Mouse (Mus musculus) testis, adult 2 months (tissue): ENCODE measurements around the gene Oca2. TPM values are rescaled to one million over a fixed set of nuclear protein-coding genes. Genes with fewer than 3 reads are reported as not detected.

Experiments used
- H3K27ac ChIP-seq: fragments of 200-500 bp; 2 replicates; pipeline ENCODE4 v1.5.1; 2012; ENCODE audit warnings: low read depth, low read length; ENCODE audit not compliant: control insufficient read depth, insufficient read depth
- H3K27me3 ChIP-seq: fragments of 200-500 bp; 2 replicates; pipeline ENCODE4 v1.6.1; 2012; ENCODE audit warnings: mild to moderate bottlenecking, low read length, moderate library complexity; ENCODE audit not compliant: control insufficient read depth, insufficient read depth
- H3K36me3 ChIP-seq: fragments of 200-500 bp; 2 replicates; pipeline ENCODE4 v1.6.1; 2012; ENCODE audit warnings: mild to moderate bottlenecking, low read length; ENCODE audit not compliant: control insufficient read depth, insufficient read depth
- H3K4me1 ChIP-seq: fragments of 200-500 bp; 2 replicates; pipeline ENCODE4 v1.6.1; 2012; ENCODE audit warnings: low read length; ENCODE audit not compliant: control insufficient read depth, insufficient read depth
- H3K4me3 ChIP-seq: fragments of 200-500 bp; 2 replicates; pipeline ENCODE4 v1.5.1; 2012; ENCODE audit warnings: low read depth, mild to moderate bottlenecking, low read length, moderate library complexity, mixed read lengths; ENCODE audit not compliant: control insufficient read depth
- CTCF ChIP-seq: fragments of 200-500 bp; IDR thresholded peaks from 2 replicates; pipeline ENCODE4 v1.5.1; 2012; ENCODE audit warnings: low read depth, mild to moderate bottlenecking, inconsistent platforms, low read length, moderate library complexity; ENCODE audit not compliant: control insufficient read depth, insufficient read depth, insufficient replicate concordance
- POLR2A ChIP-seq: fragments of 200-500 bp; IDR thresholded peaks from 2 replicates; pipeline ENCODE4 v1.6.1; 2012; ENCODE audit warnings: low read depth, mild to moderate bottlenecking, inconsistent platforms, low read length, moderate library complexity; ENCODE audit not compliant: control insufficient read depth
- polyA plus RNA-seq: library from polyadenylated mRNA; depleted of rRNA; stranded (reverse); fragments of >200 nt; gene quantifications from 2 replicates; pipeline ENCODE4 v1.2.3, GENCODE M21; 2012

Gene Oca2
- polyA plus RNA-seq, 1 experiment: 2.8 TPM

DNA sequence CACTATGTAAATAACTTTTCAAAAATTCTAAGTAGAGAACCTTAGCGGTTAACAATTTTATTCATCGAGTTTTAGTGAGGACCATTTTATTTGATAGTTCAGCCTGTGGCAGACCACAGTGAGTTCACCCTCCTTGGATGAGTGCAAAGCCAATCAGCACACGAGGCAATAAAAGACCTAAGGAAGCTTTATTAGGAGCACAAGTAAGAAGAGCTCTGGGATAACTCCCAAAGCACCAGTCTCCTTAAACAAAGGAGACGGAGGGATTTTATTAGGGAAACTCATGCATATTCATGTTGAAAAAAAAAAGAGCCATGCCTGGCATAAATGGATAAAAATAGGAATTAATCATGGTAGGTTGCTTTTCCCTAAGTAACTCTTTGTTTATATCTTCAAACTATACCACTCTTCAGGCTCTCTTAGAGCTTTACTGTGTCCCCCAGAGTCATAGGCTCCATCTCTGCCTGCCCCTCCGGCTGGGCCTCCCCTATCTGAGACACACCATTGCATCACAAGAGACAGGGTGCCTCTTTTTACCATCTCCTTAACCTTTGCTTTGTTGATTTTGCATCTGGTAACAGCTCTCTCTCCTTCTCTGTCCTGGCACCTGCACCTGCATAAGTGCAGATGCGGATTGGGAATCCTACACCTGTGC lies 178.7 kb downstream of the Oca2 start:
- no peaks in the 10 kb centered on the region for H3K27me3 ChIP-seq
- no peaks in the 10 kb centered on the region for H3K4me1 ChIP-seq
- no peak overlapping the region for H3K27ac ChIP-seq
- H3K4me3 ChIP-seq: no peak overlapping the region
- no peaks in the 10 kb centered on the region for H3K36me3 ChIP-seq
- no peak for TF ChIP-seq CTCF
- TF ChIP-seq POLR2A: no peak

DNA sequence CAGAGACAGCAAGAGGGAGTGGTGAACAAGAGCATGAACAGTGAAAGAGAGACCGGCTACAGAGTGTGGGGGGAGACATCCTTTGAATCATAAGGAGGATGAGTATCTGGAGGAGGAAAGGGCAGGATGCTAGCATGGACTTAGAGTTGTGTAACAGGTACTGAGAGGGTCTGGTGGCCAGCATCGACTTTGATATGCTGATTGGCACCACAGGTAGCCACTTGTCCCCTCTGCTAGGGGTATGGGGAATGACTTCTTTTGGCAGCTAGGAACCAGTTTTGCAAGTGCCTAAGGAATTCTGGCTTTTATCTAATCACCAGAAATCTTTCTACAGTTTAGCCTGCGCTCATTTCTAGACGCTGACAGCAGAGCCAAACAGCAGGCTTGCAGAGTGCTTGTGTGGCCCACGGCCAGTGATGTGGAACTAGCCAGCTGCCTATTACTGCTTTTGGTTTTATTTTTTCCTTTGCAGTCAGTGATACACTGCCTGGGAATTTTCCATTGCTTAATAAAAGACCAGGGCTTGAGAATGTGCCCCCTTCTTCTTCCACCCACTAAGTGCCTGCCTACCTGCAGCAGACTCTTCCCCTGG lies 179.8 kb downstream of the Oca2 start:
- TF ChIP-seq POLR2A (no peak), CTCF (no peak)
- H3K27me3 ChIP-seq: no peaks in the 10 kb centered on the region

DNA sequence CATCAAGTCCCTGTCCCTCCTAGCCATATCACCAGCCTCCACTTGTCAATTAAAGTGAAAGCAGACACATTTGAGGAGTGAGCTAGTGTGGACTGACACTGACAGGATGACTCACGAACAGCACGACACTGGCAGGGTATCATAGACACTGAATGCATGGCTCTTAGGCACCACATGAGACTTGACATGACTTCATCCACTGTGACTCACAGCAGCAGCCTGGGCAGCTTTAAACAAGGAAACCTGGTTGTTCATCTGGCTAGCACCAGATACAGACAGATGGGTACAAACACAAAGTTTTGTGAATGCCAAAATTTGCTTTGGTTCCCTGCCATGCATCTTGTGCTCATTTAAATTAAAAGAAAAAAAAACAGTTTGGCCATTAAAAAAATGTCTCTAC lies 182.4 kb downstream of the Oca2 start:
- Histone ChIP-seq H3K36me3 (no peaks in the 10 kb centered on the region), H3K27ac (no peak overlapping the region), H3K27me3 (no peaks in the 10 kb centered on the region), H3K4me1 (no peaks in the 10 kb centered on the region), H3K4me3 (no peak overlapping the region)
- TF ChIP-seq POLR2A (no peak), CTCF (no peak)

More for the DNA sequence above, 179.8 kb downstream of the Oca2 start:
- Histone ChIP-seq H3K4me1 (no peaks in the 10 kb centered on the region), H3K4me3 (no peak overlapping the region), H3K27ac (no peak overlapping the region), H3K36me3 (no peaks in the 10 kb centered on the region)

DNA sequence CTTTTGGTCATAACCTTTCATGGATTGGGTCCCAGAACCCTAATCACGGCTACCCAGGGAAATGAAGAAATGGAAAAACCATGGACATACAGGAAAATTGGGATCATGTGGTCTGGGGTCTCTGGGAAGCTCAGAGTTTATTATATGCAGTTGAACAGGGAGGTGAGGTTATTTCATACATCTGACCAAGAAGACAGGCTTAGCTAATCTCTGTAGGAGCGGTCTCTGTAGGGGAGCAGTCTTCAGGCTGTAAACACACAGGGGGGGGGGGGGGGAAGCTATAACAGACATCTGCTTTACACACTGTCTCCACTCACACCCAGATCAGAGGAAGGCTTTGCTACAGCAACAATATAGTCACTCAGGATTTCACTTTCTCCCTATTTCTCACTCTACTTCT lies 184.0 kb downstream of the Oca2 start:
- Histone ChIP-seq H3K4me1 (no peaks in the 10 kb centered on the region), H3K36me3 (no peaks in the 10 kb centered on the region), H3K4me3 (no peak overlapping the region), H3K27me3 (no peaks in the 10 kb centered on the region), H3K27ac (no peak overlapping the region)
- TF ChIP-seq POLR2A (no peak), CTCF (no peak)

DNA sequence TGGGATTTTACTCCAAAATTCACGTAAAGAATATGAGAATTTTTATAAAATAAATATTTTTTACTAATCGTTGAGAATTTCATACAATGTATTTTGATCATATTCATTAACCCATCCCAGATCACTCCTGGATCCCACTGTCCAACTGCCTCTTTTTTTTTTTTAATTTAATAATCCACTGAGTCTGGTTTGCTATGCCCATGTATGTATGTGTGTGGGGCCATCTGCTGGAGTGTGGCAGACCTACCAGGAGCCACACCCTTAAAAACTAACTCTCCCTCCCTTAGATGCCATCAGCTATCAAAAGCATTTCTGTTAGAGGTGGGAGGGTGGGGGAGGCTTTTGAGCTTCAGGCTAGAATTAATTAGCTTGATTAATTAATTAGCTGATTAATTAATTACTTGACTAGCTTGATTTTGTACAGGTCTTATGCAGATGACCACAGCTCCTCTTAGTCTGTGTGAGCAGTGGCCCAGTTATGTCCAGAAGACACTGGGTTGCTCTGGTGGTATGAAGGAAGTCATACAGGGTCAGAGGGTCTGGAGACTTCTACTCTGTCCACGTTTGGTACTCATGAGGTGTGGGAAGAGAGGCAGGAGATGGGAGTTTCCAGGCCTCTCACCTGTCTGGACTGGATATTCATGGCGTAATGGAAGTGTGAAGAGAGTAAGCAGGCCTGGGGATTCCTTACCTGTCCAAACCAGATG lies 221.4 kb downstream of the Oca2 start:
- no peaks in the 10 kb centered on the region for H3K27me3 ChIP-seq
- TF ChIP-seq POLR2A: no peak
- no peak for TF ChIP-seq CTCF

DNA sequence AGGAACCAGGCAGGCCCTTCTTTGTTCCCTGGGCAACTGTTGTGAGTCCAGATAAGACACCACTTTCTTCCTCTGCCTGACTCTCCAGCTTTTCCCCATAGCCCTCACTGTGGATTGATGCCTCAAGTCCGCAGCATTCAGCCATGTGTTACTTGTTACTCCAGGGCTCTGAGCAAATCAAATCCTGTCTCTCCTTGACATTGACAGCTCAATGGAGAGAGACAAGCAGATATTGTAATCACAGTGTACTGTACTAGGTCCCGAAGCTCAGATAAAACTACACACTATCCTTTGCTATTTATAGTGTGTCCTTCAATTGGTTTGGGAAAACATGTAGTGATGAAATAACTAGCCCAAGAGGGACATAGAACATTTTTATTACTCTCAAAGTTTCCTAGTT lies 258.7 kb downstream of the Oca2 start:
- Histone ChIP-seq H3K27me3 (no peaks in the 10 kb centered on the region), H3K27ac (no peak overlapping the region), H3K36me3 (no peaks in the 10 kb centered on the region), H3K4me1 (no peaks in the 10 kb centered on the region), H3K4me3 (no peak overlapping the region)
- TF ChIP-seq CTCF (no peak), POLR2A (no peak)

More for the DNA sequence above, 221.4 kb downstream of the Oca2 start:
- no peaks in the 10 kb centered on the region for H3K4me1 ChIP-seq
- no peak overlapping the region for H3K27ac ChIP-seq
- no peak overlapping the region for H3K4me3 ChIP-seq
- no peaks in the 10 kb centered on the region for H3K36me3 ChIP-seq

DNA sequence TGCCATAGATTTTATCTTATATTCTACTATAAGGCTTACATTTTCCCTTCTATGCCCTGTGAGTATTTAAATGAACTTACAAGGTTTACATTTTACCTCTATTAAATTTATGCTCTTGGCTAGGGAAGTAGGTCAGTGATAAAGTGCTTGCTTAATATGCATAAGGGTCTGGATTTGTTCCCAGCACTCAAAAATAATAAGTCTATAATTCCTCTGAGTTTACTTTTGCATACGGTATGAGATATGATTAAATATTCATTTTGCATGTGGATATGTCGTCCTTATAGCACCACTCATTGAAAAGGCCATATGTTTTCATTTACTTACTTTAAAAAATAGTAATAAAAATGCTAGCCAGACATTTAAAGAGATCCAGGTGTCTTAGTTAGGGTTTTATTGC lies 259.8 kb downstream of the Oca2 start:
- Histone ChIP-seq H3K4me3 (no peak overlapping the region), H3K27ac (no peak overlapping the region), H3K36me3 (no peaks in the 10 kb centered on the region), H3K4me1 (no peaks in the 10 kb centered on the region), H3K27me3 (no peaks in the 10 kb centered on the region)
- no peak for TF ChIP-seq CTCF
- no peak for TF ChIP-seq POLR2A
